Mouse (Mus musculus) heart, adult 9 months (tissue): ENCODE data around the gene Cabp1.

Source experiments
- DNase-seq, 2 experiments: peaks; one replicate each; pipeline ENCODE4 v3.0.0; 2022; ENCODE audit warnings: low spot score in 2 of 2

Gene Cabp1

DNA sequence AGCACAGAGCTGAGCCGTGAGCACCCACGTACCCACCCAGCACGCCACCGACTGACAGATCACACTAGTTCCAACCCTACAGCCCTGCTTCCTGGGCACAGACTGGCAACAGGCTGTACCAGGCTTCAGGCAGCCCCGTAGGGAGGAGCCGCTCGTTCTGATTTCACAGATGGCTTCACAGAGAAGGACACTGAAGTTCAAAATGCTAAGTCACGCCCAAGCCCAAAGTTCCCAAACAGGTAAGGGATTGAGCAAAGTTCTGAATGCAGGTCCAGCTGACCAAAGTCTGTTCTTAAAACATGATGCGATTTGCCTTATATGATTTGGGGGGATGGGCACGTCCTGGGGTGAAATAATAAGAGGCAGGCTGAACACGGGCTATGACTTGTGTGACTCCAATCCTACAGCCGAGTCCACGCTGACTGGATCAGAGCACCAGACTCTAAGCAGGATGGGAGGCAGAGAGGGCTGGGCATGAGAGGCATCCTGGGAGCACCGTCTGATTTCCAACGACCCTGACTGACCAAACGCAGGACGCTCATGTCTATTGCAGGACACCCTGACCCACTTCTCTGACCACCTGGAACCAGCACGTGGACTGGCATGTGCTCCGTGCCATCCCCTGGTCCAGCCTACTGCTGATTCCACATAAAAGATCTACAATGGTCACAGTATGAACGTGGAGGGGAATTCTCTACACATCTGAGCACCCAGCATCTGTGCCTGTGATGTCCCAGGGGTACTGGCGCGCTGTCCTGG, 66.6 kb downstream of the Cabp1 start:
- no peak for DNase-seq

DNA sequence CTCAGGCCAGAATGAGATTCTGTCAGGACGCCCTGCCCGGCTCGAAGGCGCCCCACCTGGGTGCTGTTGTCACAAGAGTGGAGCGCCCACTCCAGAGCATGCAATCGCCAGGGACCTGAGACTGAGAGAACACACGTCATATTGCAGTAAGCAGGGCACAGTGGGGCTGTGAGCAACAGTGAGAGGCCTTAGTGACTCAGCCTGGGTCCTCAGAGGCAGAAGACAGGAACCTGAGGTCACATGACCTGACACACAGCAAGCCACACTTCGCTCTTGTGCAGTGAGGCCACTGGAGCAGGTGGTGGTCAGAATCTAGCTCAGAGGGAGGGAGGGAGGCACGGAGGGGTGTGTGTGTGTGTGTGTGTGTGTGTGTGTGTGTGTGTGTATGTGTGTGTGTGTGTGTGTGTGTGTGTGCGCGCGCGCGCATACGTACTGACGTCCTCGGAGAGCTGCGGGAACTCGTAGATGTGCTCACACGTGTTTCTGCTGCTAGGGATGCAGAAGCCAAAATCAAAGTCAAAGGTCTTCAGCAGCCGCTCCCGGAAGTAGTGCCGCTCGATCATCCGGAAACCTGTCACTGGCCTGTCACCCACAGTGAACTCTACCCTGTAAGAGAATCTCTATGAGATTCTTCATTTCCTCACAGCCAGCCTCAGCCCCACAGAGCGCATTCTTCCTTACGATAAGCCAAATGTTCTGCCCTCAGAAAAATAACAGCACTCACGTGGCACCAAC, 67.4 kb downstream of the Cabp1 start:
- DNase-seq: no peak

DNA sequence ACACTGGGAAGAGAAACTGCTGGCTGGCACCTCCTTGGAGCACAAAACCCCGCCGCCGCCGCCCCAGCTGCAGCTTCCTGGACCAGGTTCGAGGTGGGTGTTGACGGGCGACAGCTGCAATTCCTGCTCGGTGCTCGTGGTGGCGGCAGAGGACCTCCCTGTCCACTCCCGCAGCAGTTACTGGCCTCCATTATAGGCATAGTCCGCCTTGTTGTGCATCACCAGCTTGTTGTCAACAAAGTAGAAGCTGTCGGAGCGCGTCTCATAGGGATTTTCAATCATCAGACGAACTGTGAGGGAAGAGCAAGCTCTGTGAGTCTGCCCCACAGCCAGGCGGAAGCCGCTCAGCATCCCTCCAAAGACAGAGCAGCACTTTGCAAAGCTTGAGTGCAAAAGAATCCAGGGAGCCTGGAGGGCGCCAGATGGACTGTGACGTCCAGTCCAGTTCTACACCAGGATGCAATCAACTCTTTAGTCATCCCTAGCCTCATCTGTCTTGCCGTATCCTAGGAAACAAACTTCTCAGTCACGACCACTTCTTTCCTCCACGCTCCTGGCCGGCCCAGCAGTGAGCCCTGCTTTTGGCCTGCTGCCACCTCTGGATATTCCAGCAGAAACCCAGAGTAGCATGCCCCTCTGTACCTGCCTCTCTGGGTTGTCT, 68.8 kb downstream of the Cabp1 start:
- DNase-seq: peak; percentile 81 to 87

DNA sequence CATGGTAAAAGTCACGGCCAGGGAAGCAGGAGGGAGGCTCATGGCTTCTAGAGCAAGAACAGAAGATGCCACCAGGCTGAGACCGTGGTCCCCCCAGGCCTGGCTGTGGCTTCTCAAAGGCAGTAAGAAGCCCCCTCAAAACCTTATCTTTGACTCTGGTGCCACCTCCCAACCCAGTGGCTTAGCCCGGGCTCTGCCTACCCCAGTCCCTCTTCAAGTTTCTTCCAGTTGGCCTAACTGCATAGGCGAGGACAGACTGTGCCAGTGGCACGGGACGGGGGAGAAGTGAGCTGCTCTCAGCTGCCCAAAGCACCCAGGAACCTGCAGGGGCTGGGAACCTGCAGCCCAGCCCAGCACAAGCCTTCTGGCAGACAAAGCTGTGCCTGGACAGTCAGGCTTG, 69.5 kb downstream of the Cabp1 start:
- DNase-seq: no peak

DNA sequence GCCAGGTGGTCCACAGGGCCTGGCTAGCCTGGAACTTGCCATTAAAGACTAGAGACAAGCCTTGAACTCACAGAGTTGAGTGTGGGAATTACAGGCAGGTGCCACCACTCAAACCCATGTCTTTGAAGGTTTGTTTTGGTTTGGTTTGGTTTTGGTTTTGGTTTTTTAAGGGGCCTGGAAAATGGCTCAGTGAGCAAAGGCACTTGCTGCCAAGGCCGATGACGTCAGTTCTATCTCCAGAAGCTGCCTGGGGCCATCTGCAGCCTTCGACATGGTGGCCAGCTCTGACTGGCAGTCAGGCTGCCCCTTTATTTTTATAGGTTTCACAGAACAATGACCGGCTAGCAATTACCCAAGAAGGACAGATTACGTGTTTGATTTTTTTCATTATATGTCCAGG, 73.2 kb downstream of the Cabp1 start:
- DNase-seq: no peak

DNA sequence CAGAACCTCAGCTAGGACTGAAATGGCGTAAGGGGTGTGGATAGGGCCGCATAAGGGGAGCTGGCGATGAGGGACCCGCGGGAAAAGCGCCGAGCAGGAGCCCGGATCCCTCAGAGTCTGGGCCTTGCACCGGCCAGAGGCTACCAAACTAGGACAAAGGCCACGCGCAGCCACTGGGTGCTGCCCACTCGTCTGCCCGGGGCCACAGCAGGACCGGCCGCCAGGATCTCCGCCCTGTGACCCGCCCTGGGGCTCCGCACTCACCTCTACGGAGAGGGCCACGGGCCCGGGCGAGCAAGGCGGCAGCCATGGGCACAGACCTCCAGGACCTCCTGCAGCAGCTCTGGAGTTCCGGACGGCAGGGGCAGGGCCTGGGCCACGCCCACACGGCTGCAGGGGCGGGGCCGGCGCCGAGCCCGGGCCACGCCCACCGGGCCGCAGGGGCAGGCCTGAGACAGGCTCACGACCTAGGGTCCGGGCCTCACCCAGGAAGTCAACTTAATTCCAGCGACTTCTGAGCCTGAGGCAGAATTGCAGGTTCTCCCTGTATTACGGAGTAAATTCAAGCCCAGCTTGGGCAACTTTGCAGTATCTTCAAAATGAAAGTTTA, 75.1 kb downstream of the Cabp1 start, which contains the start of gene Acads:
TSS of gene Acads (minus strand) at position 386 of the 610 bp plus-strand sequence.
- DNase-seq: peak; percentile 90 to 92
